Mouse (Mus musculus) layer of hippocampus, postnatal 25 days (tissue): ENCODE measurements around the gene Rtbdn. TPM values are rescaled to one million over a fixed set of nuclear protein-coding genes. Genes with fewer than 3 reads are reported as not detected.
"Not testable (repeated sequence)": the region's sequence is repeated elsewhere in the genome, so short reads cannot be mapped to it uniquely, and the experiment has no call there.

Experiments used
- DNase-seq, 2 experiments: peaks; one replicate each; pipeline ENCODE4 v3.0.0; 2022; ENCODE audit warnings: mixed read lengths in 2 of 2, low spot score in 1 of 2; ENCODE audit errors: extremely low spot score in 1 of 2
- total RNA-seq, 2 experiments: library from RNA; stranded (reverse); gene quantifications; 2 replicates each; pipeline ENCODE4 v1.2.3; 2021

Gene Rtbdn
- 1 to 10 TPM in 1 of 2 experiments, under 1 TPM in 1; 0.47 to 1.3 TPM for total RNA-seq

GRCm38 (mm10) chr8:84946528-84947240 lies at the start of gene Rtbdn:
Gene Rtbdn, plus strand, starts transcription at chr8:84946991.
- DNase-seq, result no peak

GRCm38 (mm10) chr8:84901071-84901470 lies 45.7 kb upstream of the Rtbdn start:
- no peak for DNase-seq

- no peak for DNase-seq
These were observed 45.0 kb upstream of the Rtbdn start, which contains the start of gene Klf1 for GRCm38 (mm10) chr8:84901752-84902151. Gene Klf1, plus strand, starts transcription at chr8:84901928.

GRCm38 (mm10) chr8:84902367-84902919 lies 44.3 kb upstream of the Rtbdn start:
- DNase-seq, result no peak

- peak; percentile 92 to 95 for DNase-seq
These were observed 43.7 kb upstream of the Rtbdn start for GRCm38 (mm10) chr8:84902920-84903661.

GRCm38 (mm10) chr8:84904351-84904750 lies 42.4 kb upstream of the Rtbdn start:
- DNase-seq, result no peak

- no peak for DNase-seq
These were observed 39.8 kb upstream of the Rtbdn start for GRCm38 (mm10) chr8:84907037-84907436.

- DNase-seq, result no peak
These were observed 39.3 kb upstream of the Rtbdn start for GRCm38 (mm10) chr8:84907493-84907892.

GRCm38 (mm10) chr8:84907979-84908378 lies 38.8 kb upstream of the Rtbdn start:
- not testable (repeated sequence) for DNase-seq

GRCm38 (mm10) chr8:84908421-84909161 lies 38.2 kb upstream of the Rtbdn start, which contains the start of gene Dnase2a:
Gene Dnase2a, plus strand, starts transcription at chr8:84908560.
- peak in 1 of 2 experiments; percentile 61 for DNase-seq

- DNase-seq, result no peak
These were observed 37.5 kb upstream of the Rtbdn start for GRCm38 (mm10) chr8:84909162-84909767.

- DNase-seq, result no peak
These were observed 36.8 kb upstream of the Rtbdn start for GRCm38 (mm10) chr8:84909949-84910348.

- DNase-seq, result no peak
These were observed 36.2 kb upstream of the Rtbdn start for GRCm38 (mm10) chr8:84910551-84910950.

GRCm38 (mm10) chr8:84911854-84912253 lies 34.9 kb upstream of the Rtbdn start:
- no peak for DNase-seq

GRCm38 (mm10) chr8:84912391-84912790 lies 34.4 kb upstream of the Rtbdn start:
- DNase-seq, result no peak

- no peak for DNase-seq
These were observed 33.8 kb upstream of the Rtbdn start for GRCm38 (mm10) chr8:84912895-84913501.

GRCm38 (mm10) chr8:84913502-84913900 lies 33.3 kb upstream of the Rtbdn start:
- no peak for DNase-seq

GRCm38 (mm10) chr8:84913960-84914359 lies 32.8 kb upstream of the Rtbdn start:
- DNase-seq, result no peak

- no peak for DNase-seq
These were observed 31.5 kb upstream of the Rtbdn start for GRCm38 (mm10) chr8:84915269-84915668.

- no peak for DNase-seq
These were observed 29.0 kb upstream of the Rtbdn start for GRCm38 (mm10) chr8:84917781-84918180.
